In the genomic region with DNA sequence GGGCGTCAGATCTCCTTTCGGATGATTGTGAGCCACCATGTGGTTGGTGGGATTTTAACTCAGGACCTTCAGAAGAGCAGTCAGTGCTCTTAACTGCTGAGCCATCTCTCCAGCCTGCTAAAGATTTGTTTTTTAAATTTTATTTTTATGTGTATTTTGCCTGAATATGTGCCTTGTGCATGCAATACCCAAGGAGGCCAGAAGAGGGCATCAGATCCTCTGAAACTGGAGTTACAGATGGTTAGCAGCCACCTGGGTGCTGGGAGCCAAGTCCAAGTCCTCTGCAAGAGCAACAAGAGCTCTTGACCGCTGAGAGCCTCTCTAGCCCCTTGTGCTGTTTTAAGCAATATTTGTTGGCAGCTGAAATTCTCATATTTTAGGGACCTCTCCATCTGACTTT, we compare ENCODE assay signal across 18 mouse cellular contexts. TPM values are rescaled to one million over a fixed set of nuclear protein-coding genes. Genes with fewer than 3 reads are reported as not detected.
DNase-seq lines count a peak whose midpoint lies in the region; ATAC-seq and TF ChIP-seq lines count a peak whose summit lies in the region.
"Had no signal": no experiment of that assay in that cellular context is flagged by ENCODE, and none has a peak within 500 bp of the region (broad histone marks: within the 10 kb centered on the region; RNA-seq: fewer than 3 reads in every experiment).

No protein-coding gene starts in this region.

- H3K4me1 ChIP-seq in intestine, postnatal 0 days (replicated peaks; ENCODE audit: control insufficient read depth, insufficient read depth, low read length) = no peaks in the 10 kb centered on the region
- peaks cover 3% of the 10 kb centered on the region; the same call in 1 of the 2 replicates for H3K4me1 ChIP-seq in intestine, embryonic 16.5 days (ENCODE audit: control insufficient read depth, insufficient read depth, low read length)
- no peaks in the 10 kb centered on the region for H3K4me1 ChIP-seq in lung, embryonic 16.5 days (replicated peaks; ENCODE audit: control insufficient read depth, insufficient read depth, low read length)
- H3K4me1 ChIP-seq in MEL (ENCODE audit: control insufficient read depth in 1 of 2, insufficient read depth in 2 of 2, low read length in 2 of 2) = peaks cover 7 to 30% of the 10 kb centered on the region in 2 experiments; a peak in 3 of 4 replicates
- H3K4me1 ChIP-seq in limb, embryonic 11.5 days (ENCODE audit: control insufficient read depth, insufficient read depth, low read length) = no peaks in the 10 kb centered on the region
- H3K4me1 ChIP-seq: neural tube, embryonic 12.5 days had no signal

- no peaks in the 10 kb centered on the region for H3K27me3 ChIP-seq in intestine, postnatal 0 days (replicated peaks; ENCODE audit: control insufficient read depth, insufficient read depth, low read length)
- no peaks in the 10 kb centered on the region for H3K27me3 ChIP-seq in intestine, embryonic 16.5 days (replicated peaks; ENCODE audit: control insufficient read depth, insufficient read depth, low read length)
- no peaks in the 10 kb centered on the region for H3K27me3 ChIP-seq in lung, embryonic 16.5 days (ENCODE audit: control insufficient read depth, insufficient read depth, low read depth, low read length)
- H3K27me3 ChIP-seq in MEL (ENCODE audit: control insufficient read depth in 1 of 2, insufficient read depth in 2 of 2, low read length in 2 of 2) = no peaks in the 10 kb centered on the region
- no peaks in the 10 kb centered on the region for H3K27me3 ChIP-seq in limb, embryonic 11.5 days (ENCODE audit: control insufficient read depth, insufficient read depth, low read length)
- H3K27me3 ChIP-seq: neural tube, embryonic 12.5 days; stomach, embryonic 15.5 days had no signal

- DNase-seq in lung, adult 18-20 months = no peak
- peak; percentile 43 for DNase-seq in MEL (ENCODE audit: low read depth, low spot score)
- DNase-seq in limb, embryonic 11.5 days (ENCODE audit: low spot score) = peak; percentile 28
- DNase-seq in adrenal gland, postnatal 36 days = no peak
- DNase-seq: cerebellum, postnatal 25 days; layer of hippocampus, postnatal 36 days; midbrain, embryonic 14.5 days; thymus, postnatal 4 days had no signal

- H3K36me3 ChIP-seq in intestine, postnatal 0 days (ENCODE audit: control insufficient read depth, insufficient read depth) = no peaks in the 10 kb centered on the region
- H3K36me3 ChIP-seq in intestine, embryonic 16.5 days (ENCODE audit: control insufficient read depth, insufficient read depth, low read length) = no peaks in the 10 kb centered on the region
- no peaks in the 10 kb centered on the region for H3K36me3 ChIP-seq in lung, embryonic 16.5 days (ENCODE audit: control insufficient read depth, insufficient read depth, low read length)
- peaks cover 0 to 27% of the 10 kb centered on the region in 2 experiments; a peak in 2 of 4 replicates for H3K36me3 ChIP-seq in MEL (ENCODE audit: control insufficient read depth in 1 of 2, insufficient read depth in 2 of 2, low read length in 2 of 2)
- H3K36me3 ChIP-seq in limb, embryonic 11.5 days (ENCODE audit: control insufficient read depth, insufficient read depth, low read length) = no peaks in the 10 kb centered on the region
- H3K36me3 ChIP-seq: embryonic facial prominence, embryonic 10.5 days; neural tube, embryonic 12.5 days; stomach, embryonic 15.5 days had no signal

- peaks cover 6% of the 10 kb centered on the region for H3K79me2 ChIP-seq in MEL (ENCODE audit: control insufficient read depth, insufficient read depth, low read length, poor library complexity)

- H3K27ac ChIP-seq in intestine, postnatal 0 days (ENCODE audit: low read depth, low read length) = no peak overlapping the region
- H3K27ac ChIP-seq in intestine, embryonic 16.5 days (ENCODE audit: low read length) = no peak overlapping the region
- H3K27ac ChIP-seq in lung, embryonic 16.5 days (ENCODE audit: low read length) = no peak overlapping the region
- H3K27ac ChIP-seq in MEL (ENCODE audit: control insufficient read depth, low read depth, low read length) = no peak overlapping the region
- H3K27ac ChIP-seq in limb, embryonic 11.5 days (replicated peaks; ENCODE audit: low read depth, low read length) = no peak overlapping the region
- H3K27ac ChIP-seq: embryonic facial prominence, embryonic 10.5 days; macrophage; neural tube, embryonic 12.5 days; stomach, embryonic 15.5 days had no signal

- H3K4me2 ChIP-seq in intestine, postnatal 0 days (replicated peaks; ENCODE audit: low read depth) = no peak overlapping the region
- H3K4me2 ChIP-seq in intestine, embryonic 16.5 days (ENCODE audit: low read depth, low read length) = no peak overlapping the region
- H3K4me2 ChIP-seq in lung, embryonic 16.5 days (ENCODE audit: low read depth, low read length) = no peak overlapping the region
- no peak overlapping the region for H3K4me2 ChIP-seq in limb, embryonic 11.5 days (ENCODE audit: low read depth, severe bottlenecking)
- H3K4me2 ChIP-seq: neural tube, embryonic 12.5 days; stomach, embryonic 15.5 days had no signal

- peak; percentile 59 for TF ChIP-seq CTCF in intestine, postnatal 0 days (IDR thresholded peaks at IDR 0.05; ENCODE audit: low read depth)
- TF ChIP-seq CTCF in MEL (IDR thresholded peaks at IDR 0.05 in 2 of 3, conservative IDR thresholded peaks at IDR 0.05 in 1 of 3; ENCODE audit: control insufficient read depth in 1 of 3, insufficient read depth in 1 of 3, low read depth in 2 of 3, low read length in 3 of 3, poor library complexity in 1 of 3, severe bottlenecking in 1 of 3) = peak; percentile 31 to 48 (median 40); a peak in 5 of 6 replicates

- no peak for TF ChIP-seq POLR2A in MEL (IDR thresholded peaks at IDR 0.05; ENCODE audit: control insufficient read depth in 1 of 2, insufficient read depth in 1 of 2, low read depth in 1 of 2, low read length in 2 of 2, poor library complexity in 1 of 2)

- H3K4me3 ChIP-seq in intestine, postnatal 0 days (ENCODE audit: low read depth, low read length) = no peak overlapping the region
- H3K4me3 ChIP-seq in intestine, embryonic 16.5 days (ENCODE audit: low read length) = no peak overlapping the region
- no peak overlapping the region for H3K4me3 ChIP-seq in lung, embryonic 16.5 days (ENCODE audit: low read length)
- no peak overlapping the region for H3K4me3 ChIP-seq in MEL (ENCODE audit: control insufficient read depth in 1 of 2, insufficient read depth in 1 of 2, low read depth in 2 of 2, low read length in 2 of 2)
- no peak overlapping the region for H3K4me3 ChIP-seq in limb, embryonic 11.5 days (ENCODE audit: low read depth, low read length)
- H3K4me3 ChIP-seq: embryonic facial prominence, embryonic 10.5 days; neural tube, embryonic 12.5 days; stomach, embryonic 15.5 days had no signal

- no peak for TF ChIP-seq EP300 in MEL (IDR thresholded peaks at IDR 0.05; ENCODE audit: low read depth in 1 of 2, low read length in 2 of 2)

- no peaks in the 10 kb centered on the region for H3K9me3 ChIP-seq in intestine, postnatal 0 days (ENCODE audit: control insufficient read depth)
- no peaks in the 10 kb centered on the region for H3K9me3 ChIP-seq in intestine, embryonic 16.5 days (ENCODE audit: control insufficient read depth, low read length)
- H3K9me3 ChIP-seq in lung, embryonic 16.5 days (ENCODE audit: control insufficient read depth, low read length) = peaks cover 3% of the 10 kb centered on the region; the same call in 1 of the 2 replicates
- no peaks in the 10 kb centered on the region for H3K9me3 ChIP-seq in MEL (replicated peaks; ENCODE audit: insufficient read depth, low read length)
- H3K9me3 ChIP-seq in limb, embryonic 11.5 days (ENCODE audit: control insufficient read depth, low read length) = no peaks in the 10 kb centered on the region
- H3K9me3 ChIP-seq: stomach, embryonic 15.5 days had no signal

- H3K9ac ChIP-seq in intestine, postnatal 0 days (ENCODE audit: low read depth, low read length) = no peak overlapping the region
- no peak overlapping the region for H3K9ac ChIP-seq in intestine, embryonic 16.5 days (ENCODE audit: low read depth, low read length)
- no peak overlapping the region for H3K9ac ChIP-seq in lung, embryonic 16.5 days (ENCODE audit: low read length)
- H3K9ac ChIP-seq in MEL (ENCODE audit: control insufficient read depth, low read depth, low read length, poor library complexity, severe bottlenecking) = no peak overlapping the region
- H3K9ac ChIP-seq in limb, embryonic 11.5 days (ENCODE audit: low read length) = no peak overlapping the region
- H3K9ac ChIP-seq: neural tube, embryonic 12.5 days; stomach, embryonic 15.5 days had no signal

- peak; percentile 38 for TF ChIP-seq RAD21 in MEL (IDR thresholded peaks at IDR 0.05; ENCODE audit: low read depth, low read length)

- WGBS in intestine, postnatal 0 days = 97% methylated on average over 3 of the region's 3 CpGs
- 97% methylated on average over 3 of the region's 3 CpGs for WGBS in intestine, embryonic 16.5 days
- WGBS in lung, embryonic 16.5 days = 93% methylated on average over 3 of the region's 3 CpGs
- WGBS in limb, embryonic 11.5 days = 98% methylated on average over 3 of the region's 3 CpGs

- no peak for ATAC-seq in intestine, postnatal 0 days
- ATAC-seq in intestine, embryonic 16.5 days = no peak
- ATAC-seq in lung, embryonic 16.5 days (ENCODE audit: low read depth) = peak; percentile 23; the same call in 1 of the 2 replicates
- ATAC-seq in limb, embryonic 11.5 days (ENCODE audit: insufficient number of reproducible peaks, low FRiP score, low TSS enrichment, low read depth) = no peak
- no peak for ATAC-seq in monocyte, adult 5-6 weeks (replicated peaks; ENCODE audit: insufficient number of reproducible peaks, low FRiP score, low TSS enrichment, poor library complexity, severe bottlenecking)

RNA-seq across cellular contexts. Expression of a gene that starts 9.3 kb away (rescaled TPM):
- polyA plus RNA-seq in intestine, postnatal 0 days (2015; fragmentation: Nextera tagmentation; extraction: Ambion mirVana) = 35.5 and 41.3 TPM in 2 replicates
- 19.9 and 26.1 TPM in 2 replicates for polyA plus RNA-seq in intestine, embryonic 16.5 days (2015; fragmentation: Nextera tagmentation; extraction: Ambion mirVana)
- polyA plus RNA-seq in lung, embryonic 16.5 days (2015; fragmentation: Nextera tagmentation; extraction: Ambion mirVana) = 11.4 and 12.7 TPM in 2 replicates
- total RNA-seq in MEL (2012; rRNA removed) = 7.7 and 9.2 TPM in 2 replicates
- 10 to 100 TPM in 1 of 2 experiments, not detected in 1; 13.3 TPM for polyA plus RNA-seq in MEL (2012; ENCODE audit: insufficient read depth in 1 of 2, insufficient read length in 2 of 2, low read depth in 1 of 2, low replicate concordance in 2 of 2, missing spikeins in 1 of 2)
- 6.5 and 10.9 TPM in 2 replicates for polyA plus RNA-seq in limb, embryonic 11.5 days (2014; fragmentation: Nextera tagmentation; extraction: Ambion mirVana)
- total RNA-seq in adrenal gland, postnatal 36 days (2021) = 10 to 100 TPM; 27.4 to 66.4 TPM
- 10.1 to 31.8 TPM (median 11.9 TPM) in 3 replicates for total RNA-seq in monocyte, adult 5-6 weeks (2017)

RNA-seq across cellular contexts. Expression of a gene that starts 9.5 kb away (rescaled TPM):
- 45.5 and 48.5 TPM in 2 replicates for polyA plus RNA-seq in intestine, postnatal 0 days (2015; fragmentation: Nextera tagmentation; extraction: Ambion mirVana)
- 30.0 and 31.2 TPM in 2 replicates for polyA plus RNA-seq in intestine, embryonic 16.5 days (2015; fragmentation: Nextera tagmentation; extraction: Ambion mirVana)
- polyA plus RNA-seq in lung, embryonic 16.5 days (2015; fragmentation: Nextera tagmentation; extraction: Ambion mirVana) = 27.8 and 28.6 TPM in 2 replicates
- 7.2 and 8.4 TPM in 2 replicates for total RNA-seq in MEL (2012; rRNA removed)
- polyA plus RNA-seq in MEL (2012; ENCODE audit: insufficient read depth in 1 of 2, insufficient read length in 2 of 2, low read depth in 1 of 2, low replicate concordance in 2 of 2, missing spikeins in 1 of 2) = 10 to 100 TPM in 1 of 2 experiments, not detected in 1; 12.9 TPM
- polyA plus RNA-seq in limb, embryonic 11.5 days (2014; fragmentation: Nextera tagmentation; extraction: Ambion mirVana) = 18.1 and 18.9 TPM in 2 replicates
- total RNA-seq in adrenal gland, postnatal 36 days (2021) = 10 to 100 TPM; 48.3 to 73.1 TPM
- 2.1 to 9.9 TPM (median 9.9 TPM) in 3 replicates for total RNA-seq in monocyte, adult 5-6 weeks (2017)

RNA-seq across cellular contexts. Expression of a gene that starts 9.7 kb away (rescaled TPM):
- polyA plus RNA-seq in intestine, postnatal 0 days (2015; fragmentation: Nextera tagmentation; extraction: Ambion mirVana) = 0.94 TPM in 1 of 2 replicates, not detected in the other
- polyA plus RNA-seq in intestine, embryonic 16.5 days (2015; fragmentation: Nextera tagmentation; extraction: Ambion mirVana) = 3.0 and 4.3 TPM in 2 replicates
- polyA plus RNA-seq in lung, embryonic 16.5 days (2015; fragmentation: Nextera tagmentation; extraction: Ambion mirVana) = 0.45 and 1.6 TPM in 2 replicates
- not detected in 2 replicates for total RNA-seq in MEL (2012; rRNA removed)
- under 1 TPM in 1 of 2 experiments, not detected in 1; 0.14 TPM for polyA plus RNA-seq in MEL (2012; ENCODE audit: insufficient read depth in 1 of 2, insufficient read length in 2 of 2, low read depth in 1 of 2, low replicate concordance in 2 of 2, missing spikeins in 1 of 2)
- polyA plus RNA-seq in limb, embryonic 11.5 days (2014; fragmentation: Nextera tagmentation; extraction: Ambion mirVana) = 1.0 and 1.6 TPM in 2 replicates
- not detected for total RNA-seq in adrenal gland, postnatal 36 days (2021)
- total RNA-seq in monocyte, adult 5-6 weeks (2017) = not detected in 3 replicates
- total RNA-seq: G1E; gastrocnemius, postnatal 4 days; layer of hippocampus, postnatal 36 days had no signal
- polyA plus RNA-seq: G1E; macrophage; midbrain, embryonic 14.5 days; stomach, embryonic 15.5 days had no signal

RNA-seq across cellular contexts. Expression of a gene that starts 59.2 kb away (rescaled TPM):
- polyA plus RNA-seq in intestine, postnatal 0 days (2015; fragmentation: Nextera tagmentation; extraction: Ambion mirVana) = 0.66 and 0.68 TPM in 2 replicates
- polyA plus RNA-seq in intestine, embryonic 16.5 days (2015; fragmentation: Nextera tagmentation; extraction: Ambion mirVana) = 0.92 and 1.0 TPM in 2 replicates
- 1.2 and 1.6 TPM in 2 replicates for polyA plus RNA-seq in lung, embryonic 16.5 days (2015; fragmentation: Nextera tagmentation; extraction: Ambion mirVana)
- not detected in 2 replicates for total RNA-seq in MEL (2012; rRNA removed)
- polyA plus RNA-seq in MEL (2012; ENCODE audit: insufficient read depth in 1 of 2, insufficient read length in 2 of 2, low read depth in 1 of 2, low replicate concordance in 2 of 2, missing spikeins in 1 of 2) = not detected
- polyA plus RNA-seq in limb, embryonic 11.5 days (2014; fragmentation: Nextera tagmentation; extraction: Ambion mirVana) = 0.24 and 0.51 TPM in 2 replicates
- total RNA-seq in adrenal gland, postnatal 36 days (2021) = not detected
- 0.19 to 1.0 TPM in 2 of 3 replicates, not detected in the other for total RNA-seq in monocyte, adult 5-6 weeks (2017)
- polyA plus RNA-seq: G1E; macrophage; midbrain, embryonic 14.5 days had no signal

Comparison
In these comparisons a context has a peak if more than half of its experiments do, and no peak if none do; other contexts are left out.
1. DNase-seq: peak in MEL (single experiment) and limb, embryonic 11.5 days (single experiment); none in lung, adult 18-20 months (0 of 2) and adrenal gland, postnatal 36 days (0 of 2).